Mouse (Mus musculus): ENCODE results near the gene Tomm22.

The Tomm22 gene

GRCm38 (mm10) chr15:79697558-79698187 is 27.0 kb downstream of the Tomm22 start:
- in situ Hi-C loops (cut with MboI; ENCODE audit: unreplicated experiment in 2 of 2), result loop anchor here (25.0 kb wide), 1 partner anchor 810 kb away; the partner anchor contains the start of genes Gga1 (in 2 of the 2), Gm49510 (in 2 of the 2) and Sh3bp1 (in 2 of the 2)

DNA sequence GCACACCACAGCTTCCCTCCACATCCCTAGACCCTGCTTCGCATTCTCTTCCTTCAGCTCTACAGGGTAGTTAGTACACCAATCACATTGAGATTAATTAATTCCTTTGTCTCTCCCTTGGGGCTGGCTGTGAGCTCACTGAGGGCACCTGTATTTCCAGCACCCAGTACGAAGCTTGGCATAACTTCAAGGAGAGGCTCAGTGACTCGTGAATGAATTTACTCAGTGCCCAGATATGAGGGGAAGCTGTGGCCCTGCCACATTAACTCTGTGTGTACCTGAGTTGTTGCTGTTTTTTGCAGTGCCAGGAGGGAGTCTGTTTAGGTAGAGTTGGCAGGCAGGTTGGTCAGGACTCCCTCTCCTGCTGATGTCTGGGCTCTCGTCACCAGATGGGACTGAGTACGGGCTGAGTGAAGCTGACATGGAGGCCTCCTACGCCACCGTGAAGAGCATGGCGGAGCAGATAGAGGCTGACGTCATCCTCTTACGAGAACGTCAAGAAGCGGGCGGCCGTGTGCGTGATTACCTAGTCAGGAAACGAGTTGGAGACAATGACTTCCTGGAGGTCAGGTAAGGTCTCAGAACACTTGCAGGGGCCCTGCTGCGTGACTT is 36.0 kb downstream of the Tomm22 start:
- in situ Hi-C loops (cut with MboI; ENCODE audit: unreplicated experiment in 2 of 2), result no loop called here

GRCm38 (mm10) chr15:79708229-79708822 is 37.7 kb downstream of the Tomm22 start:
- in situ Hi-C loops (cut with MboI; ENCODE audit: unreplicated experiment in 2 of 2), result no loop called here

DNA sequence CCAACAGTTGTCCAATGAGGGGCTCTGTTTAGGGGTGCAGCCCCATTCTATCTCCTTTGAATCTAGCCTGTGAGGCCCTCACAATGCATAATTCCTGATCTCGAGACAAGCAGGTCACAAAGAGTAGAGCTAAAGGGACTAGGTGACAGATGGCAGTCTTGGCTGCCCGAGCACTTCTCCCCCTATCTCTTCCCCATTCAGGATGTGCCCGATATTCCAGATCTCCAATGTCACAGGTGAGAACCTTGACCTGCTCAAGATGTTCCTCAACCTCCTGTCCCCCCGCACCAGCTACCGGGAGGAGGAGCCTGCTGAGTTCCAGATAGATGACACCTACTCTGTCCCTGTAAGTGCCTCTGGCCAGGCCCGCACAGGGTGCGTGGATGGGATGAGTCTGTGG is 45.0 kb downstream of the Tomm22 start:
- in situ Hi-C loops (cut with MboI; ENCODE audit: unreplicated experiment in 2 of 2), result no loop called here

DNA sequence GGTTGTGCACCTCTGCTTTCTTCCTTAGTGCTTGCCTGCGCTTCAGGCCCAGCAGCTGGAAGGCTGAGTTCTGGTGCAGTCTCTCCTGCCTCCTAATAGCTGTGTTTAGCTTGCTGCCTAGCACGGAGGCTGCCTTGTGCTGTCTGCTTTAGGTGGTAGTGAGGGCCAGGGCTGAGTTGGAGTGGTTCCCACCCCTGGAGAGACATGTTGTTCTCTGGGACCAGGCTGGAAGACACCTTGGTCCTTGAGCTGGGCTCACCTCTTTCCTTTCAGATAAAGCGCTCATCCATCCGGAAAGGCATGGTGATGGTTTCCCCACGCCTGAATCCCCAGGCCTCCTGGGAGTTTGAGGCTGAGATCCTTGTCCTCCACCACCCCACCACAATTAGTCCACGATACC is 46.0 kb downstream of the Tomm22 start:
- in situ Hi-C loops (cut with MboI; ENCODE audit: unreplicated experiment in 2 of 2), result no loop called here

- in situ Hi-C loops (cut with MboI; ENCODE audit: unreplicated experiment in 2 of 2), result no loop called here
These were observed 49.6 kb downstream of the Tomm22 start for GRCm38 (mm10) chr15:79720267-79720666.

- in situ Hi-C loops (cut with MboI; ENCODE audit: unreplicated experiment in 2 of 2), result no loop called here
These were observed 50.1 kb downstream of the Tomm22 start for GRCm38 (mm10) chr15:79720796-79721195.
